Mouse (Mus musculus) forebrain, embryonic 12.5 days (tissue): Measurements from ENCODE around the gene Zfp983. TPM values are rescaled to one million over a fixed set of nuclear protein-coding genes. Genes with fewer than 3 reads are reported as not detected.

Experiments used
- ATAC-seq: fragments of 200-750 bp; cut with Nextera tagmentation; 2 replicates; pipeline ENCODE4 v1.8.0; 2017; ENCODE audit warnings: moderate TSS enrichment; ENCODE audit not compliant: low FRiP score
- H3K27ac ChIP-seq: fragments of 300-500 bp; sonication (generic); 2 replicates; pipeline ENCODE4 v1.5.1; 2016; ENCODE audit warnings: mild to moderate bottlenecking
- H3K27me3 ChIP-seq: fragments of 300-500 bp; sonication (generic); 2 replicates; pipeline ENCODE4 v1.6.1; 2016; ENCODE audit warnings: mild to moderate bottlenecking
- H3K36me3 ChIP-seq: fragments of 300-500 bp; sonication (generic); replicated peaks from 2 replicates; pipeline ENCODE4 v1.6.1; 2016; ENCODE audit warnings: mild to moderate bottlenecking
- H3K4me1 ChIP-seq: fragments of 300-500 bp; sonication (generic); 2 replicates; pipeline ENCODE4 v1.6.1; 2016
- H3K4me2 ChIP-seq: fragments of 300-500 bp; sonication (generic); 2 replicates; pipeline ENCODE4 v1.6.1; 2016; ENCODE audit warnings: mild to moderate bottlenecking, moderate library complexity
- H3K4me3 ChIP-seq: fragments of 300-500 bp; sonication (generic); replicated peaks from 2 replicates; pipeline ENCODE4 v1.5.1; 2016; ENCODE audit warnings: mild to moderate bottlenecking
- H3K9ac ChIP-seq: fragments of 300-500 bp; sonication (generic); 2 replicates; pipeline ENCODE4 v1.6.1; 2016; ENCODE audit warnings: mild to moderate bottlenecking
- H3K9me3 ChIP-seq: fragments of 300-500 bp; sonication (generic); 2 replicates; pipeline ENCODE4 v1.6.1; 2016
- WGBS: fragments of 180-500 bp; shearing (Covaris S2); methylation state at CpG from one replicate; pipeline ENCODE4 v1.1.7; 2016; 5-methylcytosine and 5-hydroxymethylcytosine counted together
- polyA plus RNA-seq: library from polyadenylated mRNA; unstranded; fragments of >200 nt; fragmentation: Nextera tagmentation; extraction: Ambion mirVana; gene quantifications from 2 replicates; pipeline ENCODE4 v1.2.1, GENCODE M21; 2016

The Zfp983 gene
- polyA plus RNA-seq, 1 experiment from 2014 or later, result 8.6 TPM

GRCm38 (mm10) chr17:21702281-21703240 is 52.1 kb downstream of the Zfp983 start:
- no peaks in the 10 kb centered on the region for H3K4me1 ChIP-seq
- no peak overlapping the region for H3K4me2 ChIP-seq
- no peaks in the 10 kb centered on the region for H3K9me3 ChIP-seq
- ATAC-seq, result no peak
- H3K27me3 ChIP-seq, result no peaks in the 10 kb centered on the region
- H3K4me3 ChIP-seq, result no peak overlapping the region
- no peaks in the 10 kb centered on the region for H3K36me3 ChIP-seq
- H3K9ac ChIP-seq, result no peak overlapping the region
- no peak overlapping the region for H3K27ac ChIP-seq
- WGBS, result 60% methylated on average over 5 of the region's 5 CpGs

GRCm38 (mm10) chr17:21703414-21703813 is 53.0 kb downstream of the Zfp983 start:
- no peaks in the 10 kb centered on the region for H3K36me3 ChIP-seq
- H3K4me3 ChIP-seq, result no peak overlapping the region
- no peaks in the 10 kb centered on the region for H3K27me3 ChIP-seq
- peaks cover 2% of the 10 kb centered on the region for H3K4me1 ChIP-seq
- 86% methylated on average over 1 of the region's 1 CpGs for WGBS
- H3K27ac ChIP-seq, result no peak overlapping the region
- no peak overlapping the region for H3K9ac ChIP-seq
- no peak overlapping the region for H3K4me2 ChIP-seq
- ATAC-seq, result no peak
- no peaks in the 10 kb centered on the region for H3K9me3 ChIP-seq

GRCm38 (mm10) chr17:21707343-21707996 is 57.0 kb downstream of the Zfp983 start, which contains the start of gene Zfp760:
Zfp760 (plus strand) TSS chr17:21707741.
- peak within 1 kb of the TSS; percentile 59 for H3K4me2 ChIP-seq
- peaks cover 10% of the 10 kb centered on the region for H3K4me1 ChIP-seq
- H3K9ac ChIP-seq, result peak within 1 kb of the TSS; percentile 71
- 3% methylated on average over 26 of the region's 26 CpGs for WGBS
- no peaks in the 10 kb centered on the region for H3K27me3 ChIP-seq
- peaks cover 11% of the 10 kb centered on the region for H3K36me3 ChIP-seq
- H3K4me3 ChIP-seq, result peak within 1 kb of the TSS; percentile 61
- ATAC-seq, result peak; percentile 98
- H3K9me3 ChIP-seq, result no peaks in the 10 kb centered on the region
- H3K27ac ChIP-seq, result peak within 1 kb of the TSS; percentile 93

- H3K27me3 ChIP-seq, result no peaks in the 10 kb centered on the region
- WGBS, result 34% methylated on average over 2 of the region's 2 CpGs
- no peak for ATAC-seq
- 0 out of 2 replicates have a peak overlapping the region, but pooled peaks have one; percentile 25 for H3K27ac ChIP-seq
- H3K4me1 ChIP-seq, result peaks cover 10% of the 10 kb centered on the region
- H3K36me3 ChIP-seq, result peaks cover 16% of the 10 kb centered on the region
- H3K4me3 ChIP-seq, result peak overlapping the region; percentile 61
- peak overlapping the region; percentile 59 for H3K4me2 ChIP-seq
- H3K9me3 ChIP-seq, result no peaks in the 10 kb centered on the region
- peak overlapping the region; percentile 56 for H3K9ac ChIP-seq
Observed at GRCm38 (mm10) chr17:21708401-21708800, 58.0 kb downstream of the Zfp983 start.

Other genes with a start within 250 kb of the Zfp983 start
- 2.5 and 2.6 TPM in 2 replicates for gene Zfp54, start 227.4 kb upstream of the Zfp983 start, polyA plus RNA-seq
- 10.9 and 13.9 TPM in 2 replicates for gene Zfp51, start 200.2 kb upstream of the Zfp983 start, polyA plus RNA-seq
- gene Zfp53, start 161.6 kb upstream of the Zfp983 start, polyA plus RNA-seq, result 8.6 and 9.2 TPM in 2 replicates
- 1.7 and 1.9 TPM in 2 replicates for gene Zfp52, start 115.1 kb upstream of the Zfp983 start, polyA plus RNA-seq
- 15.0 and 16.2 TPM in 2 replicates for gene Zfp948, start 83.6 kb upstream of the Zfp983 start, polyA plus RNA-seq
- gene Gm10226, start 41.2 kb downstream of the Zfp983 start, polyA plus RNA-seq, result 9.3 and 10.5 TPM in 2 replicates
- 25.1 and 25.9 TPM in 2 replicates for gene Zfp760, start 57.1 kb downstream of the Zfp983 start, polyA plus RNA-seq
- 10.5 and 10.8 TPM in 2 replicates for gene Zfp229, start 80.2 kb downstream of the Zfp983 start, polyA plus RNA-seq
- gene Zfp820, start 195.1 kb downstream of the Zfp983 start, polyA plus RNA-seq, result 5.6 and 6.7 TPM in 2 replicates